Mouse (Mus musculus) cerebellum, postnatal 25 days (tissue): ENCODE measurements around the gene Mgat1.
"Not testable (repeated sequence)": the region's sequence is repeated elsewhere in the genome, so short reads cannot be mapped to it uniquely, and the experiment has no call there.

Experiments used
- DNase-seq, 2 experiments: peaks; one replicate each; pipeline ENCODE4 v3.0.0; 2021; ENCODE audit warnings: mixed read lengths in 2 of 2

Gene Mgat1

GRCm38 (mm10) chr11:49264622-49265021, 20.6 kb downstream of the Mgat1 start:
- DNase-seq = no peak

GRCm38 (mm10) chr11:49265101-49265500, 21.1 kb downstream of the Mgat1 start:
- peak; percentile 25 to 51 for DNase-seq

- no peak for DNase-seq
These were observed 22.7 kb downstream of the Mgat1 start for GRCm38 (mm10) chr11:49266671-49267070.

GRCm38 (mm10) chr11:49267316-49267715, 23.3 kb downstream of the Mgat1 start:
- no peak for DNase-seq

GRCm38 (mm10) chr11:49267970-49268579, 24.1 kb downstream of the Mgat1 start:
- no peak for DNase-seq

- no peak for DNase-seq
These were observed 25.8 kb downstream of the Mgat1 start for GRCm38 (mm10) chr11:49269761-49270160.

GRCm38 (mm10) chr11:49270368-49270767, 26.4 kb downstream of the Mgat1 start:
- DNase-seq = no peak

- DNase-seq = peak; percentile 23 to 52
These were observed 27.3 kb downstream of the Mgat1 start for GRCm38 (mm10) chr11:49271334-49271733.

GRCm38 (mm10) chr11:49273834-49274519, 30.0 kb downstream of the Mgat1 start:
- DNase-seq = no peak

- DNase-seq = no peak
These were observed 34.2 kb downstream of the Mgat1 start, which contains the start of gene Olfr1393 for GRCm38 (mm10) chr11:49278222-49278621. Gene Olfr1393 (plus strand): TSS chr11:49278304.

GRCm38 (mm10) chr11:49284982-49285381, 41.0 kb downstream of the Mgat1 start, which contains the start of gene Olfr1392:
Gene Olfr1392 (plus strand): TSS chr11:49285282.
- not testable (repeated sequence) for DNase-seq

- DNase-seq = no peak
These were observed 43.3 kb downstream of the Mgat1 start for GRCm38 (mm10) chr11:49287251-49287650.

- no peak for DNase-seq
These were observed 48.8 kb downstream of the Mgat1 start for GRCm38 (mm10) chr11:49292777-49293176.

GRCm38 (mm10) chr11:49304441-49304840, 60.5 kb downstream of the Mgat1 start, which contains the start of gene Olfr10:
Gene Olfr10 (plus strand): TSS chr11:49304741.
- DNase-seq = no peak

GRCm38 (mm10) chr11:49308547-49308946, 64.6 kb downstream of the Mgat1 start:
- not testable (repeated sequence) for DNase-seq
